Mouse (Mus musculus) right cerebral cortex, postnatal 14 days (tissue): Measurements from ENCODE around the gene Trex1.

Experiments used
- DNase-seq: peaks from one replicate; pipeline ENCODE4 v3.0.0; 2022

The Trex1 gene

DNA sequence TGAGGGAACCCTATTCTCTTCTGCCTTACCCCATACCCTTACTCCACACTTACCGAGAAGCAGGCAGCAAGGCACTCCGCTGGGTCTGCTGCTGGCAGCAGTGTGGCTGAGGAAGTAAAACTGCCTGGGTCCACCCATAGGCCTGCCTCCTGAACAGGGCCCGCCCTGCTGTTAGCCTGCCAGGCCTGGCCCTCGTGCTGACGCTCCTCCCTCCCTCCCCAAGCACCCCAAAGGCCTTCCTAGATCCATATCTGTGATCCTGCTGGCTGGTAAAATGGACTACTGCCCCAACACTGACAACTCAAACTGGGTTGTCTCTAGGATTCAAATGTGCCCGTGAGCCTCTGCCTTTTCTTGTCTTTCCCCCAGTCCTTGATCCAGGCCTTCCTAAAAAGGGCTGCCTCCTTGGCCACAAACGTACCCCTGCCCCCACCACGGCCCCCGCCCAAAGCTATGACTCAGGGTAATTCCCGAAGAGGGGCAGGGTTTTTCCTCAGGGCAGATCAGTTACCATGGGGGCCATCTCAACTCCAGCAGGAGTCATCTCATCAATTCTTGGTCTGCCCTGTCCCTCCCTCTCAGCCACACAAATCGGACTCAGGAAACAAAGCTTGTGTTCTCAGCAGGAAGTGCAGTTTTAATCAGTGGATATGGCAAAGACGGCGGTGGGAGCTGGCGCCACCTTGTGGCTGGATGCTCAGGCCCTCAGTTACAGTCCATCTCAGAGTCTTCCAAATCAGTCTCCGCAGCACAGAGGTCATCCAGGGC is at the start of gene Trex1:
TSS of gene Trex1 (minus strand) at position 599 of the 768 bp plus-strand sequence.
- DNase-seq: peak; percentile 86

DNA sequence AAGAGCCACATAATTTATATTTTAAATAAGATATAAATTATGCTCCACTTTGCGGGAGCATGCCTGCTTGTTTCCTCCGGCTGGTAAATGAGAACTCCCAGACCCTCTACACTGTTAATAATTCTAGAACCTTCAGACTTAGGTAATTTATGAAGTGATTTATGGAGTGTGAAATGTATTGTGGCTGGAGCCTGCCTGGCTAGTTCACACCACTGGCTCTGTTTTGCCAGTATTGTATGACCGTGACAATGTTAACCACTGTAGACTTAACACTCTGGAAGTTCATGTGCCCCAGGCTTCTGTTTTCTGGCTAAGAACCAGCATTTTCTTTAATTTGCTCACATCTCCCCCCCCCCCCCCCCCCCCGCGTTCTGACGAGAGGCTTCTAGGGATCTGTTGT is 47.8 kb upstream of the Trex1 start:
- DNase-seq: no peak

DNA sequence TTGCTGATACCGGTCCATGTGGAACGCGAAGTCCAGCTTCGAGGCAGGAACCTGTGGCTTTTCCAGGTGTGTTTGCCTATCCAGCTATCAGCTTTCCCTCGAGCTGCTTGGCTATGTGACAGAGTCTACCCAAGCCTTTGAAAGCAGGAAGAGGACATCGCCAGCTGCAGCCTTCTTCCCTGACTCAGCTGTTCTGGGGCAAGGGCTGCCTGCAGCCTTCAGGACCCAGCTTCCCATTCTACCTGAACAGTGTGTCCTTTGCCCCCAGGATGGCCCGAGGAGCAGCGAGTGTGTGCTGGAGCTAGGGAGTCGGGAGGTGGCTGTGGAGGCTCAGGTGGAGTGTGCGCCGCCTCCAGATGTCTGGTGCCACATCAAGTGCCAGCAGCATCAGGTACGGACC is 46.1 kb upstream of the Trex1 start:
- no peak for DNase-seq

- peak; percentile 46 for DNase-seq
Measured at GRCm38 (mm10) chr9:109105011-109105410, 45.5 kb upstream of the Trex1 start.

GRCm38 (mm10) chr9:109104083-109104482 is 44.5 kb upstream of the Trex1 start:
- DNase-seq: no peak

DNA sequence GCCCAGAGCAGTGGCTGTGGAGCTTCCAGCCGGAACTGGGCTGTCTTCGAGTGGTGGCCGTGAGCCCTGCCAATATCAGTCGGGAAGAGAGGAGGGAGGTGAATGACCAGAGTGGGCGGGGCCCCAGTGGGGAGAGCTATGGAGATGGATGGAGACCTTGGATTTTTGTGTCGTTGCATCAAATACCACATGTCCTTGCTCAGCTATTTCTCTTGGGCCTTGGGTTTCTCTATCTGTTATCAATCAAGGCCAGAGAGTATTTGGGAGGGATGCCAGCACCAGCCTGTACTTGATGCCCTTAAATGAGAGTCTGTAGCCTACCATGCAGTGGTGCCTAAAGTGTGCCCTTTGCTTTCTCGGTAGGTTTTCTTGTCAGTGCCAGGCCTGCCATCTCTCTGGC is 43.7 kb upstream of the Trex1 start:
- DNase-seq: no peak

GRCm38 (mm10) chr9:109102541-109102940 is 43.0 kb upstream of the Trex1 start:
- DNase-seq: no peak

DNA sequence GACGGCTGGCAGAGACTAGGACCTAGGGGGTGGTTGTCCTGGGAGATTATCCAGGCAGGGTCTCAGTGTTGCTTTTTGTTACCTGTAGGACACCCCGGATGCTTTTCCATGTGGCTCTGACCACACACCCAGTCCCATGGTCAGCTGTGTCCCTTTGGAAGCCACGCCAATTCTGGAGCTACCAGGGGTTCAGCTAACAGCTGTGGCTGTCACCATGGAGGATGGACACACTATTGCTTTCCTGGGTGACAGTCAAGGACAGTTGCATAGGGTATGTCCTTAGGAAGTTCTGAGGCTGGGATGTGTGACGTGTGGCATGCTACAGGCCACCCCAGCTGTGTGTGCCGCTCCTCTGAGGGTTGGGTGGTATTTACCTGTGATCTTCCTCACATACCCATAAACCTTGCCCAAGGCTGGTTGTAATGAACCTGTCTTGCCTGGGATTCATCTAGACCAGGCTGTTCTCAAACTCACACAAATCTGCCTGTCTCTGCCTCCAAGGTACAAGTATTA is 42.5 kb upstream of the Trex1 start:
- DNase-seq: no peak

GRCm38 (mm10) chr9:109100307-109100928 is 40.9 kb upstream of the Trex1 start:
- no peak for DNase-seq

- DNase-seq: peak; percentile 63
Measured at GRCm38 (mm10) chr9:109098969-109099368, 39.4 kb upstream of the Trex1 start.

DNA sequence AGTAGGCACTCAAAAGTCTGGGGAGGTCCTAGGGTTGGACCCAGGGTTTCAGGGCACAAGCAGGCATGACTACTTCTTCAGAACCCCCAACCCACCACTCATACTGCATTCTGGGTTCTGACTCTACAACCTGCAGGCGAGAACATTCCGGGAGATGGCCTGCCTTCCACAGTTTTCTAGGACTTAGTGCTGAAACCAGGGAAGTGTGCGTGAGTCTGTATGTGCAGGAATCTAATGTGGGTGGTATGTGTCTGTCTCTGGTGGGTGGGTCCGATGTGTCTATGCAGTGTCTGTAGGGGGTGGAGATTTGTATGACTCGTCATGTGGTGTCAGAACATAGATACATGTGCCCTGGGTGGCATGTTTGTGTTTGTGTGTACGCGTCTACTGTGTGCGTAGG is 38.8 kb upstream of the Trex1 start:
- no peak for DNase-seq

- peak; percentile 59 for DNase-seq
Measured at GRCm38 (mm10) chr9:109097831-109098230, 38.3 kb upstream of the Trex1 start.

GRCm38 (mm10) chr9:109097291-109097690 is 37.8 kb upstream of the Trex1 start:
- DNase-seq: no peak

- DNase-seq: no peak
Measured at GRCm38 (mm10) chr9:109096856-109097255, 37.3 kb upstream of the Trex1 start.

DNA sequence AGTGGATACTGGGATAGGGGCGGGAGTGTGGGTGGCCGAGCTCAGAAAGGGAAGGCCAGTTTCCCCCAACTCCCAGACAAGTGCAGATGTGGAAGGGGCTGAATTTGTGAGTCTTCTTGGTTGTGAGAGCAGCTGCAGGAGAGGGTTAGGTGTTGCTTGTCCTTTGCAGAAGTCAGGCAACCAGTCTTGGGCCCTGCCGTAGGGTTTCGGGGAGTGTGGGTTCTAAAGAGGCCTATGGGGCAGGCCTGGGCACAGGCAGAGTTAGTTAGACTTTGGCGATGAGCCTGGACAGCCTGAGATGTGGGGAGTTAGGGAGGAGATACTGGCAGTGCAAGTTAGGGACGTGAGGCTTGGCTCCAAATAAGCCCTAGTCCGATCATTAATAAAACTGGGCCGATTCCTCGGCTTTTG is 36.7 kb upstream of the Trex1 start:
- no peak for DNase-seq

DNA sequence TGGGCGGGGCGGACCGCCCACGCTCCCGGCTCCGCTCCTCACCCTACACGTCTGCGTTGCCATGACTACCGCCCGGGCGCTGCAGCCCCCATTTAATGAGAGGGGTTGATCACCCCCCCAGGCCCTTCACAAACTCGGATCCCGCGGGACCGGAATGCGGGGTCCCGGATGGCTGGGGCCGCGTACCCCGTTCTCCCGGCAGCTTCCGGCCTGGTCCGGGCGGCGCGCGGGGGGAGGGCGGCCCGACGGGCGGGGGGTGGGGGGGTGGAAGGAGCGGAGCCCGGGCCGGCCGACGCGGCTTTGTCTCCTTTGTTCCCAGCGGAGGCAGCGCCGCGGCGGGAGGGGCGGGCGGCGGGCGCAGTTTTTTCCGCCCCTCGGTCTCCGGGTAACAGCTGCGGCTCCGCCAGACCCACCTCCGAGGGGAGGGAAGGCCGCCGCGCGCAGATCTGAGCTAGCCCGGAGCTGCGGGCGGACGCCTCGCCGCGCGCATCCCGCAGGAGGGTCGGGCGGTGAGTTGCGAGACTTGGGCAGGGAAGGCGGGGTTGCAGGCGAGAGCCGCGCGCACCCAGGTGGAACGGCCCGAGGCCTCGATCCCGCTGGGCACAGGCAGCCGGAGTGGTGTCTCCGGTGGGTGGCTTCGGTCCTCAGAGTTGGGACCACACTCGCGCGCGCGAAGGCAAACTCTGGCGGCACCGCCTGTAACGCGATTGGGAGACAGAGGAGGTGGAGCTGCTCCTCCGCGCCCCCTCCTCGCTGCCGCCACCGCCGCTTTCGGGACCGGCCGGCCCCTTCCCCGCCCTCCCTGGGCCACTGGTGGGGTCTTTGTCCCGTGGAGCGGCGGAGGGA is 35.8 kb upstream of the Trex1 start, which contains the start of gene Plxnb1:
TSS of gene Plxnb1 (plus strand) at position 253 of the 846 bp plus-strand sequence.
- DNase-seq: peak; percentile 74

DNA sequence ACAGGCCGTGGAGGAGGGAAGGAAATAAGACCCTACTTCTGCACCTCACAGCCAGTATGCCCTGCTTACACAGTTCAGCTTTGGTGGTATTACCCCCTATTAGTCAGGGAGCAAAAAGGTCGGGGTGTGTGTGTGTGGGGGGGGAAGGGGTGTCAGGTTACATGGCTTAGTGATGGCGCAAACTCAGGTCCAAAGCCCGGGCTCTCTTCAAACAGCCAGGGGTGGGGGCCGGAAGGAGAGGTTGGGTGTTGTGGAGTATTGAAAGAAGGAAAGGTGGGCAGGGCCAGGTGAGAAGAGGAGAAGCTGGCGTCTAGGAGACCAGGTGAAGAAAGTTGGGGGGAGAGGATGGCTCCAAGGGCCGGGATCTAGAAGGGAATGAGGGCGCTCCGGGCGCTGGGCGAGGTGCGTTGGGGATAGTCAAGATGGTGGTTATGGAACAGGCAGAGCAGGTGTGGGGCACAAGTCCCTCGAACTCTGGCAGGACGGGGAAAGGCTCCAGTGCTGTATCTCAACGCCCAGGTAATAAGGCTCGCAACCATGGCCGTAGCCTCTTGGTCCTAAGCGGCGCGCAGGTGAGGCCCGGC is 35.1 kb upstream of the Trex1 start:
- DNase-seq: no peak

- DNase-seq: no peak
Measured at GRCm38 (mm10) chr9:109093786-109094552, 34.4 kb upstream of the Trex1 start.

DNA sequence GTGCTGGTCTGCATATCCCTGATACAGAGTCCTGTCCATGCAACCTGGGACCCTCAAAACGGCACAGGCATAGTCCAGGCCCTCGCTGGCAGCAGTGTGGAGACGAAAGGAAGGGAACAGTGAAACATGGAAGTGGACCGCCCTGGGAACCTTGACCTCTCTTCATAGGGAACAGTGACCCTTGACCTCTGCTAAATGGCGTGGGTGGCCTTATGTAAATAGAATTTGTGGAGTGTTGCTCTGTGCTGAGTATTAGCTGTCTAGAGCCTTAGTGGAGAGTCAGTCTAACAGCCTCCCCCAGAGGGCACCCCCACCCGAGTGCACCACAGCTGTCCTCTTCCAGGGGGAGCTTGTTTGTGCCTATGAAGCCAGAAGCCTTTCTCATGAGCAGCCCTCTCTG is 33.3 kb upstream of the Trex1 start:
- no peak for DNase-seq

GRCm38 (mm10) chr9:109091802-109092201 is 32.3 kb upstream of the Trex1 start:
- no peak for DNase-seq

DNA sequence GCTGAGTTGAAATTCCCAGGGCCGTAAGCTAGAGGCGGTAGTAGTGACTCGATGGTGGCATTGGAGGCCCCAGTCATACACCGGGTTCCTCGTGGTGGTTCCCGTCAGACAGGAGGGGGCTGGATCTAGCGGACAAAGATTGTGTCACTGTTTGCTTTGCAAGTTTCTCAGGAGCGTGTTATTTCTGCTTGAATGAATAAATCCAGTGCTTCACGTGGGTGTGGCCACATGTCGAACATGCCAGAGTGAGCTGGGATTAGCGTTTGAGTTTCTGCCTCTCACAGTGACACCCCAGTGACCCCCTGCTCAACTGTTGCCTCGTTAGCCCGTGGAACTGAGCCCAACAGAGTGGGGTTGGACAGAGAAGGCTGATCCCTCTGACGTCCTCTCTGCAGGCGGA is 30.9 kb upstream of the Trex1 start:
- no peak for DNase-seq

DNA sequence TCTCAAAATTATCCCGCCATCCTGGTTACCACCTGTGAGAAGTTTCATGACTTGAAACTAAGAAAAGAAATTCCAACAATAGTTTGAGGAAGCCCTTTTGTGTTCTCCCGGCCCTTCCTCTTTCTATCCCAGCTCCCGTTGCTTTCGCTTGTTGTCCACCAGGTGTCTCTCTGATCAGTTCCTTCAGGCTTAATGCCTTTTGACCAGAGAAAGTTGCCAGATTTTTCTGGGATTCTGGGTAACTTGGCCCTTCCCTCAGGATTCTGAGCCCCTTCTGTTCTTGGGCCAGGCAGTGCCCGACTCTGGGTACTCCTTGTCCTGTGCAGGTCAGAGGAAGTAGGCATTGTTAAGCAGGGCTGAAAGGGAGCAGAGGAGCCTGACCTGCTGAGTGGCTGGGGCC is 28.5 kb upstream of the Trex1 start:
- DNase-seq: no peak
